Mouse (Mus musculus): Measurements from ENCODE around the gene Tubb4b.

Tubb4b gene

DNA sequence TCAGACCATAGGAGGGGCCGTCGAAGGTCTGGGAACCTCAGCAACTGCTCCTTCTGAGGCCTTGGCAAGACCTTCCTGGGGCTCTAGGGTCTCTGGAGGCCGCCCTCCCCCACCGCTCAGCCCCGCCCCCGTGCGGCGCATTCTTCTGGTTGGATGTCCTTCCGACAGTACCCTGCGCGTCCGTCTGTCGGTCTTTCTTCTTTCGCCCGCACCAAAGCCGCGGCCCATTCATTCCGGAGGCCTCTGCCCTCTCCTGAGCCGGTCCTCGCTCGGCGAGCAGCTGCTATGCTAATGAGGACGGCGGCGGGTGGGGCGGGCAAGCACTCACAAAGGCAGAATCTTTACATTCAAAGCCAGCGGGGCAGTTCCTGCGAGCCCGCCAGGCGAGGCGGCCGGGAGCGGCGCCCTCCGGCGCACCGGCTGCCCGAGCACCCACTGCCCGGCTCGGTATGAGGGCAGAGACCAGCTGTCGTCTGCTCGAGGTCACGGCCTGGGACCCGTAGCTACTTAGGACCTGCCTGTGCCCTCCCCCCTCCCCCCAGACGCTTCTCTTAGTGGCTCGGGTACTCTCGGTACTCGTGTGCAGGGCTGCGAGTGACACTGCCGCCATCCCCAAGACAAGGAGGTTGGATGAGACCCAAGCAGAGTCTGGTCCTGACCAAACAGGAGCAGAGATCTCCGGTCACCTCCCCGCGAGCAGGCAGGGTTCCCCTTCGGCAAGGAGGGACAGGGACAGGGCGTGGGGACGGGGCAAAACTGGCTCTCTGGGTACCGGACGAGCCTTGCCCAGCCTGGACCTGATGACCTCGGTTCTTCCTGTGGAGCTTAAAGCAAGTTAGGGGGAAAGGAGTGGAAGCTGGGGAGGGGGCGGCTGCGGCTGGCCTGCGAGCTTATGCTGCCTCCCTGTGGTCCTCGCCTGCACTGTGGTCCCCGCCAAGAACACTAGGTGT is 38.6 kb downstream of the Tubb4b start:
- DNase-seq = peak; percentile 71

DNA sequence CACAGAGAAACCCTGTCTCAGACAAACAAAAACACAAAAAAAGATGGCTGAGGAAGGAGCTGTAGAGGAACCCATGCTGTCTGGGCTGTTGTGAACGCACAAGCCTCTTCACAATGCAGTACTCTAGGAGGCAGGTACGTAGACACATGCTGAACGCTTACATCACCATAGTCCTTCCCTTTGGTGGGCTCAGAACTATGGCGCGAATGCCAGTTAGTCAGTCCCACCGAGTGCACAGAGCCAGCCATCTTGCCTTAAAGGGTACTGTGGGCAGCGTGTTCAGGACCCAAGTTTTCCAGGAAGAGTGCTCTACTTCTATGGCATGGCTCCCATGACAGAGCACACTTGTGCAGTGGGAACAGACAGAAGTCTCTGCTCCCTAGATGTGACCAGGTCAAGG is 40.0 kb downstream of the Tubb4b start:
- no peak for DNase-seq

DNA sequence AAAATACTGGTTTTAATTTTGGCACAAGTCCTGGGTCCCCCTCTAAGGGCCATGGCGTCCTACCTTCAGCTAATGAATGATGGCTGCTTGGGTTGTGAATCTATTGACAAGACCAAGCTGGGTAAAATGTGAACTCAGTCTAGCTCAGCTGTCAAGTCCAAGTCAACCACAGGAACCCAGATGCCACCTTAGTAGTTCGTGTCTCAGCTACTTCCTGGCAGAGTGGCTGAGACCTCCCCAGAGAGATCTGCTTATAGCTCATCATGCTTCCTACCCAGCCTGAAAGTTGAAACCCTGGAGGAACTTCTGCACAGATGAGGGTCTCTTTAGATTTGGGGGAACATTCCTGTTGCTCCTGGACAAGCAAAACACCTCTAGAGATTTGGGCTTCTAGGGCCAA is 41.2 kb downstream of the Tubb4b start:
- no peak for DNase-seq

DNA sequence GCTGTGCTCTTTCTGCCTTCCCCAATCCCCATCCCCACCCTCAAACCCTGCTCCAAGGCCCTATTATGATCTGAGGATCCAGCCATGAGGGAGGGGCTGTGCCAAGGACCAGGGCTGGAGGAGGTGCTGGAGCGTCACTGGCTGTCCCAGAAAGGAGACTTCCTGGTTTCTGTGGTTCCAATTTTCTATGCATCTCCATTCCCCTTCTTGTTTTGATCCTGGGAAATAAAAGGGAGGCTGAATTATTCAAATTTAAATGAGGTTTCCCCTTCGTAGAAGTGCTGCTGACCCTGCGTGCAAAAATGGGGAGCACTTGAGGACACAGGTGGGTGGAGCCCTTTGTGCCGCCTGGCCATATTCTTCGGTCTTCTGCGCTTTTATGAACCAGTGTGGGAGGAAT is 41.8 kb downstream of the Tubb4b start:
- no peak for DNase-seq

DNA sequence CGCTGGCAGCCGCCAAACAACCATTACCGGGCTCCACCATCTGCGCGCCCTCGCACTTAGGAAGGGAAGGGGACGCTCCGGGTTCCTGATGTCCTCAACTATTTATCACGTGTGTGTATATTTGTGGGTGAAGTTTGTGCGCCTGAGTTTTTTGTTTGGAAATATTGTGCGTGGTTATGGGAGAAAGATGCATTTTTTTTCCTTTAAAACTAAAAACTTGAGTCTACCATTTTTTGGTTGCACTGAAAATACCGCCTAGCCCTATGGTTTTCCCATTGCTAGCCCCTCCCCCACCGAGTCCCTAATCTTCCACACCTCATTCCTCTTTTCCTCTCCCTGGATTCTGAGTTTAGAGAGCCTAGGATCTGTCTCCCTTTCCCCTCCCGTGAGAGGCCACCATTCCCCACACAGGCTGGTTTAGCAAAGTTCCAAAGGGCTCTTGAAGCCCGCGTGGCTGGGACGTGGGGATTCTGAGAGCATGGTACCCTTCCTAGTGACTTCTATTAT is 42.6 kb downstream of the Tubb4b start:
- DNase-seq = no peak

DNA sequence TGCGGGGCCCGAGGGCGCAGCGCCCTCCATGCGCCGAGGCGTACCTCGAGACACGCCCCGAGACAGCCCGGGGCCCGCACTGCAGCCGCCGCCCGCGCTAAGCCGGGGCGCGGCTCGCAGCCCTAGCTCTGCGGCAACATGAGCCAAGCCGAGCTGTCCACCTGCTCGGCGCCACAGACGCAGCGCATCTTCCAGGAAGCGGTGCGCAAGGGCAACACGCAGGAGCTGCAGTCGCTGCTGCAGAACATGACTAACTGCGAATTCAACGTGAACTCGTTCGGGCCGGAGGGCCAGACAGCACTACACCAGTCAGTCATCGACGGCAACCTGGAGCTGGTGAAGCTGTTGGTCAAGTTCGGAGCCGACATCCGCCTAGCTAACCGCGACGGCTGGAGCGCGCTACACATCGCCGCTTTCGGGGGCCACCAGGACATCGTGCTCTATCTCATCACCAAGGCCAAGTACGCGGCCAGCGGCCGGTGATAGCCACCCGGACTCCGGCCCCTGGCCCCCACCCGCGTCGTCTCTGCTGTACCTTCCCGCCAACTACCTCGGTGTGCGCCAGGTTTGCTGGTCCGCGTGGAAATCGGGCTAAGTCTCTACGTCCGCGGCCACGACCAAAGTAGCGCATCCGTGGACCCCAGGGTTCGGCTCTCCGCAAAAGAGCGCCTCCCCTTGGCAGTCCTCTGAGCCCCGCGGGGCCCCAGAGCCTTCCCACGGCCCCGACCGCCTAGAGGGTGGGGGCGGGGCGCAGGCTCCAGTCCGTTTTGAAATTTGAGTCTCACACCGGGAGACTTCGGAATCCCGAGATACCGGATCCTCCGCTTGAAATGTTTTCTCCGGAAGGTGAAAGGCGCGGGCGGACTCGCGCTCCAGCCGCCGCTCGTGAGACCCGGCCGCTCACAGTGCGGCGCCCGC is 43.3 kb downstream of the Tubb4b start:
- DNase-seq = peak; percentile 54

DNA sequence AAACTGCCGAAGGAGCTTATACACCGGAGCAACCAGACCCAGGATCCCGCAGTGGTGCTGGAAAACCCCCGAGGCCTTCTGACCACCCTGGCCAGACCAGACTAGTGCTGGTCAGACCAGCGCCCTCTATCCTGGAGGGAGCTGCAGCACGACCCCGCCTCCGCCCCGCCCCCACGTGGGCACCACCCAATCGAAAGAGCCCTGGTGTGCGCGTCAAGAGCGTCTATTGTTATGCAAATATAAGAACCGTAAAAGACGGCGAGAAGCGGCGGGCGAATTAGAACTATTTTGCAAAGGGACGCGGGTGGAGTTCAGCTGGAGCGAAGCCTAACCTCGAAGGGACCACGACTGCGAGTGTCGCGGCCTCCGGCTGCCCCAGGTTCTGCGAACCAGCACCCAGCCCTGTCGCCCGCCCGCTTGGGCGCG is 44.0 kb downstream of the Tubb4b start, which contains the start of gene Nrarp:
Gene Nrarp, plus strand, starts transcription at position 281 of the 426 bp plus-strand sequence.
- peak; percentile 98 for DNase-seq

DNA sequence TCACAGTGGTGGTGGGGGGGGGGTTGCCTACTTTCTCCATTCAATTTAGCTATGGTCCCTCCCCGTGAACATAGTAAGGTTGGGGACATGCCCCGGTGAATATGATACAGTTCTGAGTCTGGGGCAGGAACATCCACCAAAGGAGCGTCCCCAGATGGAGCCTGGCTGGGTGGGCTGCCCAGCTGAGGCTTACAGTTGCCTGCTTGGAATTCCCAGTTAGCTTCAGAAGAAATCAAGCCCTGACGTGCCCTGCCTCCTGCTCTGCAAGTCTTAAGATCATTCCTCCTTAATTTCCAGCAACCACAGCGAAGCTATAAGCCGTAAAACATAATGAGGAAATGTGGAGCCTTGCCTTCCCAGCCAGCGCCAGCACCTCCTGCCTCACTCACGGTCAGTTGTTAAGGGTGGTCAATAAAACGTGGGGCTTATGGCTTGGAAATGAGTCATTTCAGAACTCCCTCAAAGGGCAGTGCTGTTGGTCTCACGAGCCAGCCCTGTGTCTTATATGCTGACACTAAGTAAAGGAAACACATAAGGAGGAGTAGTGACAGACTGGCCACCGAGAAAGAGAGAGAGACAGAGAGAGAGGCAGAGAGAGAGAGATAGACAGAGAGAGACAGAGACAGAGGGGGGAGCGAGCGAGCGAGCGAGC is 44.8 kb downstream of the Tubb4b start:
- no peak for DNase-seq

DNA sequence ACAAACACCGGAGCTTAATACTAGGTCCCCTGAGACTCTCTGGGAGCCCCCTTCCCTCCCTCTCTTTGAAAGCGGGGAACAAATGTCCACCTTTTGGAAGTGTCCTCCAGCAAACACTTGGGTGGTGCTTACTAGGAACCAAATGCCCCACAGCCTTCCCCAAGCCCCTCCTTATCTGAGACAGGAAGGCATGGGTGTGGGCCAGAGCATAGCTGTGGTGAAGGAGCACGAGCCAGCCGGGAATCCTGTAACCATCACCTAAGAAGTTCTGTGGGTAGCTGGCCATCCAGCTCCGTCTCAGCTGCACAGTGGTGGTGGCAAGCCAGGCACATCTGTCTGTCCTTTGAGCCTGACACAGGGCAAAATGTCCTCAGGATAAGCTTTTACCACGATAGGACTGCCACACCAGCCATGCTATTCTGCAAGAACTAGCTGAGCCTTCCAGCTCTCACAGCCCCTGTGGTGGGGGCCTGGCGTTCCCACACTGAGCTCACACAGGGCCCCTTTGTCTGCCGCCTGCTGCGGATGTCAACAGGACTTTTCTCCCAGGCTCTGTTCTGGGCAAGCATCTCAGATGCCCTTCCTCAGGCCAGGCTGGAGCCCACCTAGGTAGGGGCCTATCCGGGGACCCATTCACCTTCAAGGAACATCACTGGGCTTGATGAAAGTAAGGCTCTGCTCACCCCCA is 46.1 kb downstream of the Tubb4b start:
- no peak for DNase-seq

DNA sequence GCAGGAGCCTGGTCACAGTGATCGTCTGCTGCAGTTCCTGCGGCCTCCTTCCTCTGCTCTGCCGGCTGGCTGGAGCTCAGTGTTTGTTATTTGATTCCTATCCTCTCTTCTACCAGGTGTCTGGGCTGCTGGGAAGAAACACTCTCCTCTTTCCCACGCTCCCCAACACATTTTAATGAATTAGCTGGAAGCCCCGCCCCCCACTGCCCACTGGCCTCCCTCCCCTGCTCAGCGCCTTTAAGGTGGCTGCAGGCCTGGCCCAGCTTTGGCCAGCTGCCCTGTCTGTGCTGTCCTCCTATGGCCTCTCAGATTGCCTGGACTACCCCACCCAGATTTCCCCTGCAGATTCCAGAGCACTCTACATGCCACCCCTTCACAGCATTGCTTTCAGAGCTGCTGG is 46.8 kb downstream of the Tubb4b start:
- peak; percentile 80 for DNase-seq

DNA sequence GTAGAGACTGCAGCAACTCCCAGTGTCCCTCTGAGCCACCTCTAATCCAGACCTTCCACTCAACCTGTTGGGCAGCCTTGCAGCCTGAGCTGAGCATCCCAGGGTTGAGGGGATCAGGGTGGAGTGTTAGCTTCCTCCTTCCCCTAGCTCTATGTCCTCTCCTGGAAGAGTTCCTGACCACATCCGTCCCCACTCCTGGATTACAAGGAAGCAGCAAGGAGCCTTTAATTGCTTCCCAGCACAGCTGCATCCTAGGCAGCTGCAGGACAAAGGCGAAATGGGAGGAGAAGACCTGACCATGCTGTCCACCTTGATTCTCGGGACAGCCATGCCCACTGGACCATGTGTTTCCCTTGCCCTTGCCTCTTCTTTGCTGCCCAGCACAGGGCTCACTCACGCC is 47.4 kb downstream of the Tubb4b start:
- no peak for DNase-seq

DNA sequence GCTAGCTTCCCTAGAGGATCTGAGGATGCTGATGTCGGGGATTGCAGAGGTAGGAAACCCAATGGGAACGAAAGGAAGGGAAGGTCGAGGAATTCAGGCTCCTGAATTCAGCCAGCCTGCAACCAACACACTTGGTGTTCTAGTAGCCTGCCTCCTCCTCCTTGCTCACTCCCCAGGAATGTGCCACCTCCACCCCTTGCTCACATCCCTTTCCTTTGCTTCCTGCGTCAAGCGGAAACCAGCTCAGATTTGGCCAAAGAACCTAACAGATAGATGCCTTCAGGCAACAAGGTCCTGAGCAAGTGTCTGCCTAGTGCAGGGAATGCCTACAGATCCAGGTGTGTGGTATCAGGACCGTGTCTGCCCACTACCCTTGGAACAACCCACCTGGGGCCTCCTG is 47.9 kb downstream of the Tubb4b start:
- DNase-seq = peak; percentile 75

DNA sequence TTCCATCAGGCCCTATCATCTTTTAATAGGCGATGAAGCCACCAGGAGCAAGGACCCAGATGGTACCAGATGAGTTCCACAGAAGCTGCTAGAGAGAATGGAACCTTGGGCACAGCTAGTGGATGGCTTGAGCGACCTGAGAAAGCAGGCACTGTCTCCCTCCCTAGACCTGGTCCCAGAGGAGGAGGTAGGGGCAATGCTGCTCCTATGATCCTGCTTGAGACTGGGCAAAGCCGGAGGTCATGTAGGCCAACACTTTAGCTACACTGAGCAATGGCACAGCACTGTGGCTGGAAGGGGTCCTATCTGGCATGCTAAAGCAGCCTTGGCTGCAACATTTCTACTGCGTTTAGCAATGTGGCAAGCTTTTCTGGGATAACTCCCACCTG is 48.8 kb downstream of the Tubb4b start:
- DNase-seq = no peak

DNA sequence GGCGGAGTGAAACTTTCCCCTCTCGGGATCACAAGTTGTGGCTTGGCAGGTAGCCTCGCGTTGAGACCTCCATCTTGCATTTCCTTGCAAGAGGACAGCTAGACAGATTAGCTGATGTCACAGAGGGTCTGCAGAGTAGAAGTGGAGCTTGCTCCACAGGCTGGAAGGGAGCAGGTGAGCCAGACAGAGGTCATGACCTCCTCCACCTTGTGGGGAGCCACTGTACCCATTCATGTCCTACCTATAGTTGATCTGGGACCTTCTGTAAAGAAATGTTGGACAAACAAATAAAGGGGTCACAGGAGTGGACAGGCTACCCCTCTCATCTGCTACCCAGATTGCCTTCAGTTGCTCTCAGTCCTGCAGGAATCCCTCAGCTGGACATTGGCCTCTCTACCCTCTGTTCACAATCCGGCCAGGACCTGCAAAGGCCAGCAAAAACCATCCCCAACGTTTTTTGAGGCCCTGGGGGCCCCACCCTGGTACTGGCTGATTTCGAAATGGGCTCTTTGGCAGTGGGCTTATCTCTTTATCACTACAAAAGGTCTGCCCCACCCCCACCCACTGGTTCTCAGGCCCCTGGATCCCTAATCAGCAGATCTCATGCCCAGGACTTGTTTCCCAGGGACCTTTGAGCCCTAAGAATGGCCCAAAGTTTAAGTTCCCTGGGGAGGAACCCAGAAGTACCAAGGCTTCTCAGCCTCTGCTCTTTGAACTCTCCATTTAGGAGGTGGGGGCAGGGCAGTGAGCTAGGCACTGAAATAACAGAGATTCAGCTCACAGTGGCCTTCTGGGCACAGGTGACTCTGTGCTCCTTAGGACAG is 49.4 kb downstream of the Tubb4b start:
- no peak for DNase-seq

DNA sequence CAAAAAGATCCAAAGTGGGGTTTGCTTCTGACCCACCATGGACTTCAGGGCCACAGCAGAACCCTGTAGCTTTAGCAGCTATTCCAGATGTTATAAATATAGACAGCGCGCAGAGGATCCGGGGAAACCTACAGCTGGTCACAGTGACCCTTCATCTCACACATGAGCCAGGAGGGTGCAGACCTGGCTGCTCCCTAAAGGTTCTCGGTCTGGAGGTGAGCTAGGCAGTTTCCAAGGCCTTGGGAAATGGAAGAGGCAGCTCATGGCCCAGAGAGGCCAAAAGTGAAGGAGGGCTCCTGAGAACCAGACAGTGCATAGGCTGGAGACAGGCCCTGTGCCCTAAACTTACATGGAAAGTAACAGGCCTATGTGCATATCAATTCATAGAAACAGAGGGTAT is 50.7 kb downstream of the Tubb4b start:
- DNase-seq = no peak

DNA sequence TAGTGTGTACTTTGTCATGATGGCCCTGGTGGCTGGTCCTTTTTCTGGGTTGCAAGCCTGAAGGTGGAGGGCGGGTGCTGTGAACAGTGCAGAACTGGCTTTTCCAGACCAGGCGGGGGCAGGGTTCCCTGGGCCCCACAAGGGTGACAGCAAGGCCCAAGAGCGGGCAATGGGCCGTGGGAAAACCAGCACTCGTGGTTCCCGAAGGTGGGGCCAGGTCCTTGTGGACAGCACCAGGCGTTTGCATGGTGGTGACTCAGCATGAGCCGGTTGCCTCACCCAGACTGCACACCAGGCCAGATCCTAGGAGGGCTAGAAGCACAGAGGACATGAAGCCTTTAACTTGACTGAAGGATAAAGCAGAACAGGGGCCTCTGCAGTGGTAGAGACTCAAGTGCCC is 51.9 kb downstream of the Tubb4b start:
- peak; percentile 68 for DNase-seq
